Mouse (Mus musculus): Measurements from ENCODE around the gene Rab40c. TPM values are rescaled to one million over a fixed set of nuclear protein-coding genes. Genes with fewer than 3 reads are reported as not detected.

The Rab40c gene
- total and polyA plus RNA-seq, 3 experiments, result 3.7 to 23.2 TPM; not detected in 1

DNA sequence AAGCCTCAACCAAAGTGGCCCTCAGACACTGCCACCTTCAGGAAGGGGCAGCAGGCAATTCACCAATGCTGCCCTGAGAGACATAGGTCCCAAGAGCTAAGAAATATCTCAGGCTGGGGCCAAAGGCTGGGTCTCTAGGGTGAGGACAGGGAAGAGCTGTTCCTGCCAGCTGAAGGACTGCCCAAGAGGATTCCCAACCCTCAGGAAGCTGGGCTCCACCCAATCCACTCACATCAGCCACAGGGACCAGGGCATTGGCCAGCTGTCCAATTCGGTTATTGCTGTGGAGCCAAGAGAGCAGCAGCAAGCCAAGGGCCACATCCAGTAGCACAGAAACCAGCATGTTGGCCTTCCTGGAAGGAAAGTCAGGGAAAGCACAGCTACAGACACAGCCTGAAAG lies 15.0 kb upstream of the Rab40c start:
- Histone ChIP-seq H3K27ac (ENCODE audit: control insufficient read depth, low read depth, low read length) (no peak overlapping the region), H3K36me3 (ENCODE audit: control insufficient read depth in 1 of 2, insufficient read depth in 2 of 2, low read length in 2 of 2) (peaks cover 0 to 12% of the 10 kb centered on the region in 2 experiments; a peak in 2 of 4 replicates), H3K4me1 (ENCODE audit: control insufficient read depth in 1 of 2, insufficient read depth in 2 of 2, low read length in 2 of 2) (no peaks in the 10 kb centered on the region), H3K4me3 (ENCODE audit: control insufficient read depth in 1 of 2, insufficient read depth in 1 of 2, low read depth in 2 of 2, low read length in 2 of 2) (no peak overlapping the region), H3K79me2 (ENCODE audit: control insufficient read depth, insufficient read depth, low read length, poor library complexity) (peaks cover 1% of the 10 kb centered on the region; the same call in 1 of the 2 replicates), H3K27me3 (ENCODE audit: control insufficient read depth in 1 of 2, insufficient read depth in 2 of 2, low read length in 2 of 2) (no peaks in the 10 kb centered on the region), H3K9ac (ENCODE audit: control insufficient read depth, low read depth, low read length, poor library complexity, severe bottlenecking) (no peak overlapping the region), H3K9me3 (replicated peaks; ENCODE audit: insufficient read depth, low read length) (no peaks in the 10 kb centered on the region)
- DNase-seq (ENCODE audit: low read depth, low spot score), result no peak
- TF ChIP-seq MEF2A (IDR thresholded peaks at IDR 0.05; ENCODE audit: extremely low read depth, insufficient replicate concordance, low read depth, low read length, poor library complexity, severe bottlenecking), result no peak
- TF ChIP-seq ZNF384 (IDR thresholded peaks at IDR 0.05; ENCODE audit: low read depth, low read length), result no peak
- no peak for TF ChIP-seq TCF12 (IDR thresholded peaks at IDR 0.05; ENCODE audit: low read depth, low read length)
- TF ChIP-seq UBTF (IDR thresholded peaks at IDR 0.05; ENCODE audit: borderline replicate concordance, insufficient read depth, low read depth, low read length), result no peak
- TF ChIP-seq NELFE (IDR thresholded peaks at IDR 0.05; ENCODE audit: low read depth, low read length), result no peak
- TF ChIP-seq POLR2A (IDR thresholded peaks at IDR 0.05; ENCODE audit: control insufficient read depth in 1 of 2, insufficient read depth in 1 of 2, low read depth in 1 of 2, low read length in 2 of 2, poor library complexity in 1 of 2), result no peak
- no peak for TF ChIP-seq USF1 (IDR thresholded peaks at IDR 0.05; ENCODE audit: low read depth, low read length)
- TF ChIP-seq MAX (IDR thresholded peaks at IDR 0.05; ENCODE audit: low read length), result no peak
- TF ChIP-seq EP300 (IDR thresholded peaks at IDR 0.05; ENCODE audit: low read depth in 1 of 2, low read length in 2 of 2), result no peak
- no peak for TF ChIP-seq JUND (IDR thresholded peaks at IDR 0.05; ENCODE audit: low read depth, low read length)
- no peak for TF ChIP-seq MAZ (IDR thresholded peaks at IDR 0.05; ENCODE audit: low read depth, low read length)
- no peak for TF ChIP-seq ELF1 (IDR thresholded peaks at IDR 0.05; ENCODE audit: low read depth, low read length)

DNA sequence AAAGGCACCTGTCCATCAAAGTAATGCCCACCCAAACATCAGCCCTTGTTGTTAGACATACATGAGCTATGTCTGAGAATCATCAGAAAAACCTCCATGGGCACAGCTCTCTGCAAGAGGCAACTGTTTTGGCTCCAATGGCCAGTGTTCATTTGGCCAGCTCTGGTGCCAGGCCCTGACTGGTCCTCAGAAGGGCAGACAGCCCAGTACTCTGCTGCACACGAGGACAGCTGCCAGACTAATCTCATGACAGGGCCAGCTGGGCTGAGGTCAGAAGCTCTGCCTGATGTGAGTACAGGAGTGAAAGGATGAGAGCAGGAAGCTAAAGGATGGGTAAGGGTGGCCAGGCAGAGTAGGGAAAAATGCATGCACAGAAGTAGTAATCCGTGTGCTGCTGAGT lies 5.8 kb upstream of the Rab40c start:
- no peak for DNase-seq (ENCODE audit: low read depth, low spot score)
- Histone ChIP-seq H3K27ac (ENCODE audit: control insufficient read depth, low read depth, low read length) (no peak overlapping the region), H3K36me3 (ENCODE audit: control insufficient read depth in 1 of 2, insufficient read depth in 2 of 2, low read length in 2 of 2) (peaks cover 8 to 11% of the 10 kb centered on the region in 2 experiments; a peak in 3 of 4 replicates)

DNA sequence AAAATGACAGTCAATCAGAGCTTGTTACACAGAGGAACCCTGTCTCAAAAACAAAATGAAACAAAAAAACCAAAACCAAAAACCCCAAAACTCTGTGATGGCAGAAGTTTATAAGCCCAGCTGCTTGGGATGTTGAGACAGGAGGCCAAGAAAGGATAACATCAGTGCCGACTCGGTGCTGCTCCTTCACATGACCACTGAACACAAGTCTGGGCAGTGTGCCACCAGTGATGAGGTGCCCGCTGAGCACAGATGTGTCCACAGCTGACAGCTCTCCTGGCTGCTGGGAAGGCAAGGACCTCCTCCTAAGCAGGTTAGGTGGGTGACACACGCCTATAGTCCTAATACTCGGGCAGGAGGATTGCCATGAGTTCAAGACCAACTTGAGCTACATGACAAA lies 2.6 kb upstream of the Rab40c start:
- DNase-seq (ENCODE audit: low read depth, low spot score), result peak; percentile 54
- TF ChIP-seq MYB (IDR thresholded peaks at IDR 0.05; ENCODE audit: low read depth, low read length), result no peak
- no peak for TF ChIP-seq ZNF384 (IDR thresholded peaks at IDR 0.05; ENCODE audit: low read depth, low read length)
- TF ChIP-seq USF1 (IDR thresholded peaks at IDR 0.05; ENCODE audit: low read depth, low read length), result peak; percentile 62; the same call in 1 of the 2 replicates
- peak; percentile 69 for TF ChIP-seq ETS1 (IDR thresholded peaks at IDR 0.05; ENCODE audit: low read depth, low read length)
- peak in 1 of 2 experiments; percentile 12; a peak in 1 of 4 replicates for TF ChIP-seq EP300 (IDR thresholded peaks at IDR 0.05; ENCODE audit: low read depth in 1 of 2, low read length in 2 of 2)
- peaks cover 0 to 17% of the 10 kb centered on the region in 2 experiments; a peak in 3 of 4 replicates for H3K36me3 ChIP-seq (ENCODE audit: control insufficient read depth in 1 of 2, insufficient read depth in 2 of 2, low read length in 2 of 2)
- no peak overlapping the region for H3K9ac ChIP-seq (ENCODE audit: control insufficient read depth, low read depth, low read length, poor library complexity, severe bottlenecking)
- H3K27me3 ChIP-seq (ENCODE audit: control insufficient read depth in 1 of 2, insufficient read depth in 2 of 2, low read length in 2 of 2), result no peaks in the 10 kb centered on the region
- H3K4me3 ChIP-seq (ENCODE audit: control insufficient read depth in 1 of 2, insufficient read depth in 1 of 2, low read depth in 2 of 2, low read length in 2 of 2), result no peak overlapping the region
- H3K9me3 ChIP-seq (replicated peaks; ENCODE audit: insufficient read depth, low read length), result no peaks in the 10 kb centered on the region
- H3K79me2 ChIP-seq (ENCODE audit: control insufficient read depth, insufficient read depth, low read length, poor library complexity), result peaks cover 20% of the 10 kb centered on the region
- peaks cover 2 to 23% of the 10 kb centered on the region in 2 experiments; a peak in 3 of 4 replicates for H3K4me1 ChIP-seq (ENCODE audit: control insufficient read depth in 1 of 2, insufficient read depth in 2 of 2, low read length in 2 of 2)
- H3K27ac ChIP-seq (ENCODE audit: control insufficient read depth, low read depth, low read length), result no peak overlapping the region

More for the DNA sequence above, 5.8 kb upstream of the Rab40c start:
- Histone ChIP-seq H3K9me3 (replicated peaks; ENCODE audit: insufficient read depth, low read length) (no peaks in the 10 kb centered on the region), H3K4me1 (ENCODE audit: control insufficient read depth in 1 of 2, insufficient read depth in 2 of 2, low read length in 2 of 2) (peaks cover 0 to 12% of the 10 kb centered on the region in 2 experiments; a peak in 2 of 4 replicates), H3K9ac (ENCODE audit: control insufficient read depth, low read depth, low read length, poor library complexity, severe bottlenecking) (no peak overlapping the region), H3K79me2 (ENCODE audit: control insufficient read depth, insufficient read depth, low read length, poor library complexity) (no peaks in the 10 kb centered on the region), H3K4me3 (ENCODE audit: control insufficient read depth in 1 of 2, insufficient read depth in 1 of 2, low read depth in 2 of 2, low read length in 2 of 2) (no peak overlapping the region), H3K27me3 (ENCODE audit: control insufficient read depth in 1 of 2, insufficient read depth in 2 of 2, low read length in 2 of 2) (no peaks in the 10 kb centered on the region)
- 0 out of 2 replicates have a peak, but pooled peaks have one; percentile 22 for TF ChIP-seq POLR2AphosphoS2 (IDR thresholded peaks at IDR 0.05; ENCODE audit: low read length)
- no peak for TF ChIP-seq JUND (IDR thresholded peaks at IDR 0.05; ENCODE audit: low read depth, low read length)

Data from MEL (cell line).